Mouse (Mus musculus): ENCODE results near the gene Nkx1-1.
A peak's percentile ranks its signal among the peaks of the same experiment; 100 is the strongest.

The Nkx1-1 gene

DNA sequence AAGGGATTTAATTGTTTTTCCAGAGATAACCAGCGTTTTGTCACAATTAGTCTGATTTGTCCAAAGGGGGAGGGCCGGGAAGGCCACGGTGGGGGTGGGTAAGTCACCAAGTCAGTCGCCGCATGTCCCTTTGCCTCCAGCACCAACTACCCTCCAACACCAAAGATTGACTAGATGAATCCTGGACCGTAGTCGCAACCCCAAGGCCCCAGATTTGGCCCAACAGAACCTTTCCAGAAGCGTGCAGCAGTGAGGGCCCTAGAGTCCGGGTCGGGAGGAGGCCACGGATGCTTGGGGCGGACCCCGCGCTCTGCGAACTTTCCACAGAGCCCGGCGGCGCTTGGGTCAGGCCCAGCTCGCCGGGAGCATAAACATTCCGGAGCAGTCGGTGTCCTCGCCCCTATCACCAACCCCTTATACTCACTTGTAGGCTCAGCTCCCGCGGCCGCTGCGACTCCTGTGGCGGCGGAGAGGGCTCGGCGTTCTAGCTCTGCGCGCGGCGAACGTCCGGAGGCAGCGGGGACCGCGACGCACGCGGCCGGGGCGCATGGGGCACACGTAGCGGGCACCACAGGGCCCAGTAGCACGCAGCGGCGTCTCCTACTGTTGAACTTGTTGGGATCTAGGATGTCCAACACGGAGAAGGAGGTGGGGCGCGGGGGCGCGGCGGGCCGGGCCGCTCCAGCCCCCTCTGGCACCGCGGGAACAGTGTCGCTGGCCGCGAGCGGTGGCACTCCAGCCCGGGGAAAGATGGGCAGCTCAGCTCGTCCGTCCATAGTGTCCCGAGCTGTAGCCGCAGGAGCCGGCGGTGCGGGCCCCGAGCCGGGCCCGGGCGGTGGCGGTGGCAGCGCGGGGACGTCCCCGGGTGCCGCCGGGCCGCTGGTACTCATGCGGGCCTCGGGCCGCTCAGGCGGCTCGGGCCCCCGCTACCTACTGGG is at the start of gene Nkx1-1:
Gene Nkx1-1, minus strand, starts transcription at position 776 of the 938 bp plus-strand sequence.
- DNase-seq: no peak

DNA sequence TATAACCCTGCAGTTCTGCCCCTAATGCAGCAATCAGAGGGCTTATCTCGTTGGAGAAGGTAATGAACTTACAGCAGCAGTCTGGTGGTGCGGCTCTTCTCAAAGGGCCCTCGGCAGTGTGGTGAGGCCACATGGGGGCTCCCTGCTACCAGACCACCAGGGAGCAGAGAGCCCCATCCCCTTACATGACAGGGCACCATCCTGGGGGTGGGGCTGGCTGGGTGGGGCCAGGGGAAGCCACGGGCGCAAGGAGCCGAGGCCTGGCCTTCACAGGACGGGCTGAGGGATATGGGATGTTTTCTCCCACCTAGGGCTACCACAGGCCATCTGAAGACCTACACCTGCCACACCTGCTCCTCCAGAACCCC is 47.5 kb upstream of the Nkx1-1 start:
- no peak for DNase-seq

DNA sequence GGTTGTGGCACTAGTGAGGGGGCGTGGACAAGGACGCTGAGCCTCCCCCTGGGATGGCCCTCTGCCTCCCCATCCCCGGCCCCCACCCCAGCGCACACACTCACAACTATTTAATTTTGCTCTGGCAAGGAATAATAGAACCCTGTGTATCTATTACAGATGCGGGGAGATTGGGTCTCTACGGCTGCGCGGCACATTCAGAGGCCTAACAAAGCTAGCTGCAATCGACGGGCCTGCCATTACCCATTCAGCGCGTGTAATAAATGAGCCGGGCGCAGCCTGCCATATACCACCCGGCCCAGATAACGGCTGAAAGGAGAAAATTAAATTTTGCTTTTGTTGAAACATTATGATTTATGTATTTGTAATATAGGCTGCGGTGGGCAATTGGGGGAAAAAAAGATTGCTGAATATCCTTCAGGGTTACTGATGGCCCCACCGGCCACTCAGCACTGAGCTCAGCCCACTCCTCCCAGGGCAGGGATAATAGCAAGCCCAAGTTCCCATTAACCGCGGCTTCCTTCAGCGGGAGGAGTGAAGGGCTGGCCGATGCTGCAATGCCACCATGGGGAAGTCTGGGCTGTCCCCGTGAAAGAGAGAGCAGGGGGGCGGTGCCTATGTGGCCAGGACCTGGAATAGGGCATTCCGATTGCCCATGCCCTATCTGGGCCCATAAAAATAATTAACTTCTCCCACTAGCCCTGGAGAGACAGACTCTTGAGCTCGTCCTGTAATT is 47.0 kb upstream of the Nkx1-1 start:
- DNase-seq: no peak

DNA sequence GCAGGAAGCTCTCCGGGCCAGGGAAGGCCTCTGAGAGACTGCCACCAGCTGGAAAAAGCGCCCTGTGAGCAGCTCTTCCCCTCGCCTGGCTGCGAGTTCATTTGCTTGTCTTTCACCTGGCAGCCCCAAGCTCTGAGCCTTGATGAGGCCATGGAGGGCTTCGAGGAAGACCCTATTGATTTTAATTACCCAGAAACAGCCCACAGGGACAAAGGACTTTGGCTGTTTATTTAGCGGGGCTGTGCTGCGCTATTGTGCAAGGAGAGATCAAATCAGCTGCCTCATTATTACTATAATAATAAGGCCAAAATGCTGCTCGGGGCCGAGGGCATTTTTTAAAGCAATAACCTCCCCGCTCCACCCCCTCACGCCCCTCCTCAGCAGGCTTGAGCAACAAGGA is 31.7 kb upstream of the Nkx1-1 start:
- DNase-seq: no peak

DNA sequence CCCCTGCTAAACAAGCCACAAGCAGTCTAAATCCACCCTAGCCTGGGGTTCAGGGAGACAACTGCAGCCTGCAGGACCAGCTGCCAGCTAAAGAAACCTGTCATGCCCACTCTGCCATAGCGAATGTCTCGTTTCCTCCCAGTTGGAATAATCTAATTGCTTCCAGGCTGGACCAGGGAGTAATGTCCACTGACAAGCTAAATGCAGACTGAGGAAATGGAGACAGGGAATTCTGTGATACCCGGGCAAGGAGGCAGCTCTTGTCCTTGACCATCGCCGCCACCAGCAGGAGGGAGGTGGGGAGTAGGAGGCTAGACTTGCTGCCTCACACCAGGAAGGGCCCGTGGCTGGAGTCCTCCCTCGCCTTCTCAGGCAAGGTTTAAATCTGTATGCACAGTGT is 30.6 kb upstream of the Nkx1-1 start:
- DNase-seq: no peak

DNA sequence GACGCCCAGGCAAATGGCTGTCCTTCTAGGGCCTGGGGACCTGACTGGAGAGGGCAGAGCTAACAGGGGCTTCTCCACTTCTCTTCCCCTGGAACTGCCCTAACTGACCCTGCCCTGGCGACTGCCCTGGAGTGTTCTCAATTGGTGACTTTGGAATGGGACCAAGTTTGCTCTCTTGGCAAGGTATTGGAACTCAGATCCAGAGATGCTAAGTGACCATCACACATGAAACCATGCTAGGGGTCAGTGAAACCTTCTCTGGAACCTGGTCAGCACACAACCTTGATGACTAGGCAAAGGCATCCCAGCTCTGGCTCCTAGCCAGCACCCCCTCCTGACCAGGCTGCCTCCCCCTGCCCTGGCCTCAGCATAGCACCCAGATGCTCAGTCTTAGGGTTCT is 25.3 kb upstream of the Nkx1-1 start:
- no peak for DNase-seq

DNA sequence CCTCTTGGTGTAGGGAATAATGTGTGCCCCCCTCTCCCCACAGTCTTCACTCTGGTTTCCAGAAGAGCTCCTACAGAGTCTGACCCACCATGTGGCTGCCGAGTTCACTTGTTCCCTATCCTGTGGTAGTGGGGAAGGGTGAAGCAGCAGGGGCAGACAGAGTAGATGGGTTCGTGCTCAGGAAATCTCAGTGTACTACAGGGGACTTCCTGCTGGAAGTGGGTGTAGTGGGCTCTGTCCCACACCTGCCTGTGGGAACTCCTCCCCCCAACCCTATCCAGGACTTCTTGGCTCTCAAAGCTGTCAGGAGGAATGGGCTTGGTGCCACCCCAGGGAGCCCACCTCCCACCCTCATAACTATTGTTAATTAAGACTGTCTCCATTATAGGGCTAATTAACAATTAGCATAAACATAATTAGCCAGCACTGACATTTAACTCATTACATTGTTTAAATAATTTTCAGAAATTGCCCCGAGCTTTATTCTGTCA is 24.4 kb upstream of the Nkx1-1 start:
- DNase-seq: no peak

DNA sequence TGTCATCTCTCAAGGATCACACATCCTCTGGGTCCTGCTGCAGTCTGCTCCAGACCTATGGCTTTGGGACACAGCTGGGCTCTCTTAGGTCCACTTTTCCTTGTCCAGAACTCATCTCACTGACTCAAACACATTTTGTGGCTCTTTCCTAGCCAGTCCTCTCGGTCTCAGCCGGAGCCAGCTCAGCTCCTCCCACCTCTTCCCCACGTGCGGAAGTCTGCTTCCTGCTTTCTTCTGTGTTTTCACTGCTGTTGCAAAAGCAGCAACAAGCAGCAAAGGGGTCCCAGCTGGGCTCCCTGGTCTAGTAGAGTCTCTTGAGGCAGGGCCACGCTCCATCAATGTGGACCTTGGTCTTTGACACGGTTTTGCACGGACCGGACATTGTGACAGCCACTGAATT is 22.0 kb upstream of the Nkx1-1 start:
- no peak for DNase-seq

DNA sequence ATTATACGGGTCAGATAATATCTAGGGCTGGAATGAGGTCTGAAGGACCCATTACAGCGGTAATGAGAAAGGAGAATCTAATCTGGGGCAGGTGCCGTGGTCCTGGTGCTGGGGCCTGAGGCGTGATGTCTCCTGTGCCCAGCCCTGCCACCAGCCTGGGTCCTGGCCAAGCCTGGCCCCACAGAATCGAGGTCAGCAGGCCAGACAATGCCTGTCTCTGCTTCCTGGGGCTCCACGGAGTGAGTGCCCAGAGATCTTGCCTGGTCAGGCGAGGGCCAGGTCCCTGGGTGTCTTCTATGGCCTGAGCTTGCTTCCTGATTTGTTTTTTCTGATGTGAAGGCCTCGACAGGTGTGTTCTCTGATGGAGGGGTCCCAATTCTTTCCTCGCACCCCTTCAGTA is 10.0 kb upstream of the Nkx1-1 start:
- no peak for DNase-seq

DNA sequence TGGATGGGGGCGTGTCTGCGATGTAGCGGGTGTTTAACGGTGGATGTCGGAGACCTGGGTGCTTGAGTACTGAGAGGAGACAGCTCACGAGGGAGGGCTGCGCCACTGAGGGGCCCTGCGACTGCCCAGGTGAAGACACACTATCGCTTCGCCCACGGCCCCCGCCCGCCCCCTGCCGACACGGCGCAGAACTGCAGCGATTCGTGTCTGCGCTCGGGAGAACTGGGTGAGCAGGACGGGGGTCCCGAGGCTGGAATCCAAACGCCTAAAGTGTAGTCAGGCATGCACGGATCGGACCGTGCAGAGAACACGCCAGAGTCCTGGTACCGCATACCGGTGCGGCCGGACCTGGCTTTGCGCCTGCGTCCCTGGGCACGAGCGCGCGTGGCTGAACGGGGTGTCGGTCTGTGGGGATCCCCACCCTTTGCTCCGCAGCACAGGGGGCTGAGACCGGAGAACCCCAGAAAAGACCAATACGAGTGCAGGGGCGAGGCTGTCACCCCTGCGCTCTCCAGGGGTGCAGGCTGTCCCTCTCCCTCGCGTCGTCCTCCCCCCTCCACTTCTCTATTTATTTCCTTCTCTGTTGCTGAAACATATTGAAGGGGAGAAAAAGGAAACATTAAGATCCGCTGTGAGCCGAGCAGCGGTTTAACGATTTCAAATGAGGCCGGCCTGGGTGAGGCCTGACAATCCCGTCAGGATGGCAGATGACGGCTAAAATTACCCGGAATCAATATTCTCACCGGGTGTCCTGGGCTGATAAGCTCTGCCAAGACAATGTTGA is 9.3 kb upstream of the Nkx1-1 start:
- peak; percentile 46 for DNase-seq

DNA sequence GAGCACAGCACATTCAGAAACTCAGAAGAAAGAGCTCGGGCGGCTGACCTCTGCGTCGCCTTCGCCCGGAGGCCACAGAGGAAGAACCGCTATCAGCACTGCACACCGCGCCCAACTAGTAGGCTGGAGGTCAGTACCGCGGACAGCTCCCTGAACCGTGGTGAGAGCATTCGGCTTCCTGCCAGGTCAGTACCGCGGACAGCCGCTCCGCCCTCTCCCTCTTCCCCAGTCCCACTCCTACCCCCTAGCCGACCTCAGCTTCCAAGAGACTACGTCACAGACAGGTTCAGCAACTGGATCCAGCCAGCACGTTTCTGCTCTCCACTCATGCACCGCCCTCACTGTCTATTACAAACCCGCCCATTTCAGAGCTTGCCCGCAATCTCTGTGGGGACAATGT is 4.4 kb upstream of the Nkx1-1 start:
- peak; percentile 95 for DNase-seq

DNA sequence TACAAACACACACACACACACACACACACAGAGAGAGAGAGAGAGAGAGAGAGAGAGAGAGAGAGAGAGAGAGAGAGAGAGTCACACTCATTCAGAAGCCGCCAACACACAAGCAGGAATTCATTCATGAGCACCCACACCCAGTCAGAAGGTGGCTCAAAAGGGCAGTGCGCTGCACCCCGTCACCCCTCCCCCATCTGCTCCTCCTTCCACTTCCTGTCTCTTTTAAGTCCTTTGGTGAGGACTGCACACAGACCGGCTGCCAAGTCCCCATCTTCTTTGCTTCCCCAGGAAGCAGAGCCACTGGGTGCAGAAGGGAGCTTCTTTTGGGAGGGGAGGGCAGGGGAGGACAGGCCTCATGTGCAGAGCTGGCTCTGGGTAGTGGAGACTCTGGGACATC is 2.2 kb upstream of the Nkx1-1 start:
- DNase-seq: no peak

DNA sequence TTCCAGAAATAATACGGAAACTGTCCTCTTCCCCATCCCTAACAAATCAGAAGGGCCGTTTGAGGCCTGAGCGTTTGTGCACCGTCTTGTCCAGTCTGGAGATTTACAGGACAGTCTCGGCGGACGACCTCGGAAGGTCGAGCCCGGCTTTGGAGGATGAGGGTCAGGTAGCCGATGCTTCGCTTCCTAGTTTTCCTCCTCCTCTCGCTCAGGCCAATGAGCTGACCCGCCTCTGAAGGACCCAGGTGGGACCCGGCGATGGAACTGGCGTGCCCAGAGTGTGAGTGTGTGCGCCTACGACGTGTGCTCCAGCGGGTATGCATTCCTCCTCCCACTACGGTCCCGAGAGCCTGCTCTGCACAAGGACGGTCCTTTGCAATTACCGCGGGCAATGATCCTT is 1.4 kb upstream of the Nkx1-1 start:
- DNase-seq: no peak

DNA sequence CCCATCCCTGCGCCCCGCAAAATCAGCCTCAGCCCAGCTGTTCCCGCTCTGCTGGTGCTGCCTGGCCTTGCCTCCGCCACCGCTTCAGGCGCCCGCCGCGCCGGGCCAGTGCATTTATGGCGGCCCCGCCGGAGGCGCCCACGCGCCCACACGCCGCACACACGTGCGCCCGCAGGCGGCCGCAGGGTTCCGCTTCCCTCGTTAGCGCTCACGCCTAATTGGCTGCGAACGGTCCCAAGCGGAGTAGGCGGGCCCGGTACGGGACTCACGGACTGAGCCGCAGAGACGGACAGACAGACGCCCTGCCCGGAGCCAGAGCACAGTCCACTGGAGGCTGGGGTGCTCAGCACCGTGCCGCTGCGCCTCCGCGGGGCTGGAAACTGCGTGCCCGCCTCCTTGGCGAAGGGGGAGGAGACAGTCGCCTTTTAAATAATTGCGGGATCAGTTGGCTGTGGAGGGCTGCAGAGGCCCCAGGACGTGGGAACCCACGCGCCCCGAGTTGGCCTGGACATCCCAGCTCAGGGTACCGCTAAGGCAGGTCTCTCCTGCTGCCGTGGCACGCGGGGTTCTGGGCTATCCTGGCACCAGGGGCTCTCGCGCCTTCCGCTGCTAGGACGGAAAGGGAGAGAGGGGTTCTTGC is 485 bp upstream of the Nkx1-1 start:
- DNase-seq: no peak

DNA sequence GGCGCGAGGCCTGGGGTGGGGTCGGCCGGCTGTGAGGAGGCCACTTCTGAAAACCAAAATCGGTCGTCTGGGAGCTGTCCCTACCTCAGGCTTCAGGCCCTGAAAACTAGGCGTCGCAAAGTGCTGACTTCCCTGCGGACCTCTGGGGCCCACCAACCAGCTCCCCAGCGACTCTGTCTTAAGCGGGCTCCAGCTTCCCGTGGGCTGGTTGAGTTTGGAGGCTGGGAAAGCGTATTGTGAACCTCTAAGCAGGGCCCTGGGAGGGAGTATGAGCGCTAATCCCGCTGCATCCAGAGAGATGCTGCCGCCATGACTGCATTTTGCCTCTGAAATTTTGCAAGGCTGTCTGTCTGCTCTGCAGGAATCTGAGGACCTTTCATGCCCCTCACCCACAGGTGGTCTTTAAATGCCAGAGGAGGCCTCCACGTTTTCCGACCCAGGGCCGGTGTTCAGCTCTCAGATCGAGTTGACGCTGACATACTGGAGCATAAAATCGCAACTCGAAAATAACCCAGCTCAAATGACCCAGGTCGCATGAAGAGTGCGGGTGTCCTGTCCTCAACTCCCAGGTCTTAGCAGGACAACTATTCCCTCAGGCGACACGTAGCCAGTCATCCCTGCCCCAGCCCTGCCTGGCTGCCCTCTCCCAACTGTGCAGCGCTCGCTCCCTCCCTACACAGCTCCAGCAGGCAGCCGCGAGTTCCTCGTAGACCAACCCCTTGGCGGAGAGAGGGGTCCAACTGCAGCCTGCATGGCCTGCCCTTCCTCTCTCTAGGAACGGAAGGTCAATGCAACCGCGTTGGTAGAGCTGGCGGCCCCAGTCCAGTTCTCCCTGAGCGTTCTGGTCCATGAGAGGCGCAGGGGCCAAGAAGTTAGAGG is 1.5 kb downstream of the Nkx1-1 start:
- no peak for DNase-seq

DNA sequence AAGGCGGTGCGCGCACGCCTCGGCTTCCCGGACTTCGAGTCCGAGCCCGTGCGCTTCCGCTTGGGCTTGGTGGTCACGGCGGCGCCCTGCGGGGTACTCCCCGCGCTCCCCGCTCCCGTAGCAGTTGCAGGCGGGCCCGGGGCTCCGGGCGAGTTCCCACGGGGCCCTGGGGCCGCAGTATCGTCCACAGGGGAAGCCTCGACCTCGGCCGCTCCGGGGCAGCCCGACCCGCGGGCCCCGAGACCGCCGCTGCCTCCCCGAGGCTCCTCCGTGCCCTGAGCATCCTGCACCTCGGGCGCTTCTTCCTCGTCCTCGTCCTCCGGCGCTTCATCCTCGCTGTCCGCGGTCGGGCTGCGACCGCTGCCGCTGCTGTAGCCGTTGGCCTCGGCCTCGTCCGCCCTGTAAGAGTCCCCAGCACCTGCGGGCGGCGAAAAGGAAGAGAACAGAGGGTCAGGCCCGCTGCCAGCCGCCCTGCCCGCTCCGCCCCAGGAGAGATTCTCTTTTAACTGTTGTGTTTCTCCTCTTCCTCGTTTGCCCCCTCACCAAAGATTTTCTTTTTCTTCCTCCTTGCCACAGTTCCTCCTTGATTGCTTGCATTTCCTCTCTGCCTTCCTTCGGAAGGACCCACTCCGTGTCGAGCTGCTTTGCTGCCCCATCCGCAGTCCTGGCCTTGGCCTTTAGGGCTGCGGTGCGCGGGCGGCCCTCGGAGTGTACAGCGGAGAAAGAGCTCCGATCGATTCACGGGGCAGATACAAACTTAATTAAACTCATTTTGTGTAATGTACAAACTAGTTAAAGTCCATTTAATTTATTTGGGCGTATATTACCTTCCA is 2.4 kb downstream of the Nkx1-1 start:
- no peak for DNase-seq

DNA sequence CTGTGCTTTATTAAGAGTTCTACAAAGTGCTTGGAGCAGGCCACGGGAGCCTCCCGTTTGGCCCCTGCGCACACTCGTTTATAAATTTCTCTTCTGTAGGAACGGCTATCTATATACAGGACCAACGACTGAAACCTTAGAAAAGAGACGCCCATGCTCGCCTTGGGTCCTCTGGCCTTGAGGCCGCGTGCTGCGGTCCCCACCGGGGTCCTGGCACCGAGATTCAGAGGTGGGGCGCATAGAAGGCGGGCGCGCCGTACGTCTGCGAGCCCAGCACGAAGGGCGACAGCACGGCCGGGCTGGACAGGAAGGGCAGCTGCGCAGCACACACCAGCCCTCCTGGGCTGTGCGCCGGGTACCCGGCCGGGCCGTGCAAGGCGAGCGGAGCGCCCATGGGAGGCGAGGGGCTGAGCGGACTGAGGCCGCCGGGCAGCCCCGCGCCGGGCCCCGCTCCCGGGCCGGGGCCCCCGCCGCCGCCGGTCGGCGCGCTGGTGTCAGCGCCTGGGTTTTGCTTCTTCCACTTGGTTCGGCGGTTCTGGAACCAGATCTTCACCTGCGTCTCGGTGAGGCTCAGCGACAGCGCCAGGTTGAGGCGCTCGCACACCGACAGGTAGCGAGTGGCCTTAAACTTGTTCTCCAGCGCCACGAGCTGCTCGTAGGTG is 3.1 kb downstream of the Nkx1-1 start:
- DNase-seq: no peak

DNA sequence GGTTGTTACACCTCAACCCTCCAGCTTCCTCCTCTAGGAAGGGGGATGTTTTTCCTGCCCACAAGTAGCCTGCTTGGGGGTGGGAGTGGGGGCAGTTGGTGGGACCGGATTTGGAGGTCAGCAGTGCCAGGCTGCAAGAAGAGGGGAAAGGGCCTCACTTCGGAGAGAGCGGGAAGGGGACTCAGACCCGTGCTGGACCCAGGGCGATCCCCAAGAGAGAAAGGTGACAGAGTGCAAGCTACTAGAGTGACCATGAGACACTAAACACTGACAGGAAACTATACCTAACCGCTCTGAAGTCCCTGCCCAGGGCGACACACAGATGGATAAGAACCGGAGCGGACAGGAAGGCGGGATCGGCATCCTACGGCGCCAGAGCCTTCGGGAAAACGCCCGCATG is 3.7 kb downstream of the Nkx1-1 start:
- DNase-seq: no peak

DNA sequence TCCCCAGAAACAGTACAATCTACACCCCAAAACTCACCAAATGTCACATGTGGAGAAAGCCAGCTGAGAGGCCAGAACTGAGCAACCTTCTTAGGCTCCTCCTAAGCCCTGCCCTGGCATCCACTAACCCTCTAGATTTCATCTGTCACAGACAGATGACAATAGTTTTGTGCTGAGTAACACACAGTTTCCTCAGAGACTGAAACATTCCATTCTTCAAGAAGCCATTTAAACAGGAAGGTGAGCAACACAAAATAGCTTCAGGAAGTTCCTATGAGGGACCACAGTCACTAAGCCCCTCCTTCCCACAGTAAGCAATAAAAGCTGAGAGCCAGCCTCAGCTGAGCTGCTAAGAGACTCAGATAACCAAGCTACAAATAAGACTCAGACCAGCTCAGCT is 6.3 kb downstream of the Nkx1-1 start:
- DNase-seq: no peak

DNA sequence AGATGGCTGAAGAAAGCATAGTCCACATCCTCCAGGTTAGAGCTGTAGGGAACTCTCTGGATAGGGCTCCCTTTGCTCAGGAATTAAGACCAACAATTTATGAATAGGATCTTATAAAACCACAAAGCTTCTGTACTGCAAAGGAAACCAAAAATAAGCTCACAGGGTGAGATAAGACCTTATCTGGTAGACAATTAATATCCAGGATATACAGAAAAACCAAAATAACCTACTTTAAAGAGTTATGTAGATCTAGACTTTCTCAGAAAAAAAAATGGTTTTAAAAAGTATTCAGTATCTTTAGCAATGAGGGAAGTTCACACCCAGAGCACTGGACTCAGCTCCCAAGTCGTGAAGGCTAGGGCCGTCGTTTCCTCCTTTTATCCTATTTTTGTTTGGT is 13.5 kb downstream of the Nkx1-1 start:
- no peak for DNase-seq

Data from kidney, postnatal 14 days (tissue).